Mouse (Mus musculus): ENCODE measurements at regions not wholly inside any gene's neighbourhood (a gene's known extent, or its start where the extent isn't known, plus 50 kb on each side); places are given as distances from the start of the nearest gene placed in this dataset.

GRCm38 (mm10) chr3:34571630-34572029 is 78.6 kb upstream of the Sox2 start:
- DNase-seq, result no peak
- Histone ChIP-seq H3K36me3 (ENCODE audit: control insufficient read depth, insufficient read depth, low read length) (no peaks in the 10 kb centered on the region), H3K27me3 (replicated peaks; ENCODE audit: control insufficient read depth, insufficient read depth, low read length) (no peaks in the 10 kb centered on the region), H3K4me1 (ENCODE audit: control insufficient read depth, insufficient read depth, low read length) (no peaks in the 10 kb centered on the region), H3K27ac (ENCODE audit: insufficient read depth, low read depth, low read length) (no peak overlapping the region), H3K4me3 (ENCODE audit: insufficient read depth, low read depth, low read length) (no peak overlapping the region)
- WGBS, result 92% methylated on average over 9 of the region's 9 CpGs
- TF ChIP-seq POLR2A (IDR thresholded peaks at IDR 0.05; ENCODE audit: low read depth, low read length) (no peak), CTCF (conservative IDR thresholded peaks at IDR 0.05; ENCODE audit: insufficient read depth, insufficient read length, low read depth, low read length) (no peak)

GRCm38 (mm10) chr3:34569998-34570397 is 80.2 kb upstream of the Sox2 start:
- Histone ChIP-seq H3K27me3 (replicated peaks; ENCODE audit: control insufficient read depth, insufficient read depth, low read length) (no peaks in the 10 kb centered on the region), H3K27ac (ENCODE audit: insufficient read depth, low read depth, low read length) (no peak overlapping the region), H3K4me3 (ENCODE audit: insufficient read depth, low read depth, low read length) (no peak overlapping the region), H3K4me1 (ENCODE audit: control insufficient read depth, insufficient read depth, low read length) (no peaks in the 10 kb centered on the region), H3K36me3 (ENCODE audit: control insufficient read depth, insufficient read depth, low read length) (no peaks in the 10 kb centered on the region)
- 89% methylated on average over 10 of the region's 10 CpGs for WGBS
- DNase-seq, result no peak
- TF ChIP-seq CTCF (conservative IDR thresholded peaks at IDR 0.05; ENCODE audit: insufficient read depth, insufficient read length, low read depth, low read length), result no peak
- TF ChIP-seq POLR2A (IDR thresholded peaks at IDR 0.05; ENCODE audit: low read depth, low read length), result no peak

GRCm38 (mm10) chr3:34568086-34568650 is 82.0 kb upstream of the Sox2 start:
- H3K27ac ChIP-seq (ENCODE audit: insufficient read depth, low read depth, low read length), result no peak overlapping the region
- no peaks in the 10 kb centered on the region for H3K36me3 ChIP-seq (ENCODE audit: control insufficient read depth, insufficient read depth, low read length)
- 77% methylated on average over 6 of the region's 6 CpGs for WGBS
- no peaks in the 10 kb centered on the region for H3K27me3 ChIP-seq (replicated peaks; ENCODE audit: control insufficient read depth, insufficient read depth, low read length)
- DNase-seq, result no peak
- no peaks in the 10 kb centered on the region for H3K4me1 ChIP-seq (ENCODE audit: control insufficient read depth, insufficient read depth, low read length)
- H3K4me3 ChIP-seq (ENCODE audit: insufficient read depth, low read depth, low read length), result no peak overlapping the region
- no peak for TF ChIP-seq CTCF (conservative IDR thresholded peaks at IDR 0.05; ENCODE audit: insufficient read depth, insufficient read length, low read depth, low read length)
- no peak for TF ChIP-seq POLR2A (IDR thresholded peaks at IDR 0.05; ENCODE audit: low read depth, low read length)

GRCm38 (mm10) chr3:34565386-34565785 is 84.8 kb upstream of the Sox2 start:
- Histone ChIP-seq H3K4me1 (ENCODE audit: control insufficient read depth, insufficient read depth, low read length) (no peaks in the 10 kb centered on the region), H3K4me3 (ENCODE audit: insufficient read depth, low read depth, low read length) (no peak overlapping the region), H3K27me3 (replicated peaks; ENCODE audit: control insufficient read depth, insufficient read depth, low read length) (no peaks in the 10 kb centered on the region), H3K36me3 (ENCODE audit: control insufficient read depth, insufficient read depth, low read length) (no peaks in the 10 kb centered on the region), H3K27ac (ENCODE audit: insufficient read depth, low read depth, low read length) (no peak overlapping the region)
- WGBS, result 49% methylated on average over 4 of the region's 4 CpGs
- TF ChIP-seq POLR2A (IDR thresholded peaks at IDR 0.05; ENCODE audit: low read depth, low read length) (no peak), CTCF (conservative IDR thresholded peaks at IDR 0.05; ENCODE audit: insufficient read depth, insufficient read length, low read depth, low read length) (no peak)
- DNase-seq, result no peak

- H3K27me3 ChIP-seq (replicated peaks; ENCODE audit: control insufficient read depth, insufficient read depth, low read length), result no peaks in the 10 kb centered on the region
- H3K36me3 ChIP-seq (ENCODE audit: control insufficient read depth, insufficient read depth, low read length), result no peaks in the 10 kb centered on the region
- TF ChIP-seq CTCF (conservative IDR thresholded peaks at IDR 0.05; ENCODE audit: insufficient read depth, insufficient read length, low read depth, low read length) (no peak), POLR2A (IDR thresholded peaks at IDR 0.05; ENCODE audit: low read depth, low read length) (no peak)
- 53% methylated on average over 8 of the region's 8 CpGs for WGBS
- H3K27ac ChIP-seq (ENCODE audit: insufficient read depth, low read depth, low read length), result no peak overlapping the region
- no peak overlapping the region for H3K4me3 ChIP-seq (ENCODE audit: insufficient read depth, low read depth, low read length)
- no peak for DNase-seq
- H3K4me1 ChIP-seq (ENCODE audit: control insufficient read depth, insufficient read depth, low read length), result no peaks in the 10 kb centered on the region
These were observed 87.3 kb upstream of the Sox2 start for GRCm38 (mm10) chr3:34562893-34563292.

- no peaks in the 10 kb centered on the region for H3K4me1 ChIP-seq (ENCODE audit: control insufficient read depth, insufficient read depth, low read length)
- WGBS, result 37% methylated on average over 5 of the region's 5 CpGs
These were observed 88.5 kb upstream of the Sox2 start for GRCm38 (mm10) chr3:34561709-34562108.

GRCm38 (mm10) chr3:34559841-34560703 is 90.1 kb upstream of the Sox2 start:
- TF ChIP-seq POLR2A (IDR thresholded peaks at IDR 0.05; ENCODE audit: low read depth, low read length) (no peak), CTCF (conservative IDR thresholded peaks at IDR 0.05; ENCODE audit: insufficient read depth, insufficient read length, low read depth, low read length) (no peak)
- 61% methylated on average over 13 of the region's 13 CpGs for WGBS

More at GRCm38 (mm10) chr3:34561709-34562108, 88.5 kb upstream of the Sox2 start:
- Histone ChIP-seq H3K27me3 (replicated peaks; ENCODE audit: control insufficient read depth, insufficient read depth, low read length) (no peaks in the 10 kb centered on the region), H3K4me3 (ENCODE audit: insufficient read depth, low read depth, low read length) (no peak overlapping the region), H3K36me3 (ENCODE audit: control insufficient read depth, insufficient read depth, low read length) (no peaks in the 10 kb centered on the region), H3K27ac (ENCODE audit: insufficient read depth, low read depth, low read length) (no peak overlapping the region)
- no peak for TF ChIP-seq CTCF (conservative IDR thresholded peaks at IDR 0.05; ENCODE audit: insufficient read depth, insufficient read length, low read depth, low read length)
- no peak for TF ChIP-seq POLR2A (IDR thresholded peaks at IDR 0.05; ENCODE audit: low read depth, low read length)
- no peak for DNase-seq

More at GRCm38 (mm10) chr3:34559841-34560703, 90.1 kb upstream of the Sox2 start:
- DNase-seq, result no peak
- H3K27ac ChIP-seq (ENCODE audit: insufficient read depth, low read depth, low read length), result no peak overlapping the region
- H3K36me3 ChIP-seq (ENCODE audit: control insufficient read depth, insufficient read depth, low read length), result no peaks in the 10 kb centered on the region
- H3K4me1 ChIP-seq (ENCODE audit: control insufficient read depth, insufficient read depth, low read length), result no peaks in the 10 kb centered on the region
- H3K27me3 ChIP-seq (replicated peaks; ENCODE audit: control insufficient read depth, insufficient read depth, low read length), result no peaks in the 10 kb centered on the region
- no peak overlapping the region for H3K4me3 ChIP-seq (ENCODE audit: insufficient read depth, low read depth, low read length)
